Mouse (Mus musculus): ENCODE results near the gene Actn1. TPM values are rescaled to one million over a fixed set of nuclear protein-coding genes. Genes with fewer than 3 reads are reported as not detected.

Gene Actn1
- polyA plus RNA-seq, 1 experiment from 2014 or later, result 7.9 TPM

DNA sequence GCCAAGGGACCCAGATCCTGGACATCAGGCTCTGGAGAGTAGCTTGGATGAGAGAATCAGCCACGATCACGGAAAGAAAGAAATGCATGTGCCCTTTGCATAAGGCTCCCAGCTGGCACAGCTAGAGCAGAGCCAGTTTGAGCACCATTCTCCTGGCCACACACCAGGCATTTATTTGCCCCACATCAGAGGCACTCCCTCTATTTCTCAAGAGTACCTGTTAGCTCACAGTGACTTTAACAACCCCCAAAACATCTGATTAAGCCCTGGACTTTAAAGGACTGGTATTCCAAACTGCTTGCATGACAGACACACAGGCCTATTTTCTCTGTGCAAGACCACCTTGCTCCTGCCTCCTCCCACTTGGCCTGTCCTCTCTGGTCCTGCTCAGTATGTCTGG is 78.3 kb downstream of the Actn1 start:
- Histone ChIP-seq H3K9me3 (replicated peaks) (no peaks in the 10 kb centered on the region), H3K9ac (no peak overlapping the region), H3K36me3 (replicated peaks) (peaks cover 36% of the 10 kb centered on the region), H3K27ac (replicated peaks) (no peak overlapping the region), H3K27me3 (no peaks in the 10 kb centered on the region), H3K4me2 (no peak overlapping the region), H3K4me3 (replicated peaks) (no peak overlapping the region), H3K4me1 (replicated peaks) (no peaks in the 10 kb centered on the region; the same call in 1 of the 2 replicates)
- no peak for ATAC-seq (ENCODE audit: insufficient read depth)
- 64% methylated on average over 2 of the region's 2 CpGs for WGBS (ENCODE audit: insufficient replicate concordance)

DNA sequence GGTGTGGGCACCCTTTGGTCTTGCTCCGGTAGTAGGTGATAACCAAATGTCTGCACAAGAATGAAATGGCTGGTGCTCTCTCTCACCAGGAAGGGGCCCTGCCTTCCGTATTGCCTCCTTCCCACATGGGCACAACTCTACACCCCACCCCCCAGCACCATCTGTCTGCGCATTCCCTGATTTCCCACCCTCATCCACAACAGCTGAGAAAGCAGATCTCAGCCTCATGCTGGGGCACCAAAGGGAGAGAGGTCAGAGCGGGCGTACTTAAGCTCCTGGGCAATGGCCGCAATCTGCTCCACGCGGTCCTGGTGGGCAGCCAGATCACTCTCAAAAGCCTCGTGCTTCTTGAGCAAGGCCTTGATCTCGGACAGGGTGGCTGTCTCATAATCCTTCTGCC is 82.1 kb downstream of the Actn1 start:
- Histone ChIP-seq H3K4me1 (replicated peaks) (no peaks in the 10 kb centered on the region; the same call in 1 of the 2 replicates), H3K9ac (no peak overlapping the region), H3K4me2 (no peak overlapping the region), H3K9me3 (replicated peaks) (no peaks in the 10 kb centered on the region), H3K4me3 (replicated peaks) (no peak overlapping the region), H3K27ac (replicated peaks) (no peak overlapping the region), H3K27me3 (no peaks in the 10 kb centered on the region), H3K36me3 (replicated peaks) (peaks cover 51% of the 10 kb centered on the region)
- ATAC-seq (ENCODE audit: insufficient read depth), result no peak
- WGBS (ENCODE audit: insufficient replicate concordance), result 75% methylated on average over 10 of the region's 10 CpGs

DNA sequence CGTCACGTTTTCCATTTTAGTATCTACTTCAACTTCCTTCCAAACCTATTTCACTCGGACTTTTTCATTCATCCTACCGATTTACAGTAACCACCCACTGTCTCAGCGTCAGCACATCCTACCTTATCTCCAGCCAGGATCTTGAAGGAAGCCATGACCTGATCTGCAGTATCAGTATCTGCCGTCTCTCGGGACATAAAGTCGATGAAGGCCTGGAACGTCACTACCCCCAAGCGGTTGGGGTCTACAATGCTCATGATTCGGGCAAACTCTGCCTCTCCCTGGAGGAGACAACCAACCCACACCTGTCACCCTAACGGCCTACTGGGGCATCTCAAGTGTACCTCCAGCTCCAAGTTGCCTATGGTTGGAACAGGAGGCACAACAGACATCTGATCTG is 91.4 kb downstream of the Actn1 start:
- no peaks in the 10 kb centered on the region for H3K27me3 ChIP-seq
- H3K36me3 ChIP-seq (replicated peaks), result peaks cover 7% of the 10 kb centered on the region
- H3K4me2 ChIP-seq, result peak overlapping the region; percentile 70
- H3K4me1 ChIP-seq (replicated peaks), result peaks cover 11% of the 10 kb centered on the region; the same call in 1 of the 2 replicates
- WGBS (ENCODE audit: insufficient replicate concordance), result 56% methylated on average over 12 of the region's 12 CpGs
- no peak for ATAC-seq (ENCODE audit: insufficient read depth)
- H3K9ac ChIP-seq, result no peak overlapping the region
- no peak overlapping the region for H3K27ac ChIP-seq (replicated peaks)
- H3K4me3 ChIP-seq (replicated peaks), result peak overlapping the region; percentile 69
- H3K9me3 ChIP-seq (replicated peaks), result no peaks in the 10 kb centered on the region

DNA sequence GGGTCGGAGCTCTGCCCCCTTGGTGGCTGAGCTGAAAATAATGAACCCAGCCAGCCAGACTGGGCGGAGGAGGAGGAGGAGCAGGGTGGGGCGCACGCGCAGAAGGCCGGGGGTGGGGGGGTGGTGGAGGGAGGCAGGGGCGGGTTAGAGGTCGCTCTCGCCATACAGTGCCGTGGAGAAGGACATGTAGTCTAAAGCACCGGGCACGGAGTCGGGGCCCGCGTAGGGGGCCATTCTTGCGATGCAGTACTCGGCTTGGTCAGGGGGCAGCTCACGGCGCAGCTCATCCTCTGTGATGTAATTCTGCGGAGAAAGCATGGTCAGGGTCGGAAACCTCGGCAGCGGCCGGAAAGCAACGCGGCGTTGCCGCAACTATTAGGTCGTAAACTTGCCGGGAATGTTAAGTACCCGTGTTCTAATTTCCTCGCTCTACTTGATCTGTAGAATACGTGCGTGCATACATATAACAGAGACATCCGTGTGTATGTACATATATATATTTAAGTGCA is 91.9 kb downstream of the Actn1 start:
- H3K27me3 ChIP-seq, result no peaks in the 10 kb centered on the region
- peak overlapping the region; percentile 69 for H3K4me3 ChIP-seq (replicated peaks)
- H3K9me3 ChIP-seq (replicated peaks), result no peaks in the 10 kb centered on the region
- peak overlapping the region; percentile 70 for H3K4me2 ChIP-seq
- 28% methylated on average over 35 of the region's 35 CpGs for WGBS (ENCODE audit: insufficient replicate concordance)
- ATAC-seq (ENCODE audit: insufficient read depth), result peak; percentile 69
- peaks cover 4% of the 10 kb centered on the region; the same call in 1 of the 2 replicates for H3K36me3 ChIP-seq (replicated peaks)
- H3K27ac ChIP-seq (replicated peaks), result no peak overlapping the region
- peaks cover 11% of the 10 kb centered on the region; the same call in 1 of the 2 replicates for H3K4me1 ChIP-seq (replicated peaks)
- H3K9ac ChIP-seq, result peak overlapping the region; percentile 44; the same call in 1 of the 2 replicates

DNA sequence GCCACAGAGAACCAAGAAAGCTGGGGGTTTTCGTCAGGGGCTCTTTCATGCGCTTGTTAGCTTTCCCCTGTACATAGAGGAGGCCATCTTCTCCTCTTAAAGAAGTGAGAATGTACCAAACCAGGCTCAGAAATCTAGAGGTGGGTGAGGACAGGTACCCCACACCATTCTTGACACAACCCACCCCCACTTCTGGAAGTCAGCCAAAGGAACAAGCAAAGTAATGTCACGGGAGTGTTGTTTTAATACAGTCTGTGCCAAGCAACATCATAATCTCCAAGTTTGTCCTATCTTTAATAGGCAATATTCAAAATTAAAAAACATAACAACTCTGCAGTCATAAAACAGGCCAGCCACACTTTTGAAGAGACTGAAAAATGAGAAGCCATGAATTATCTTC is 92.8 kb downstream of the Actn1 start:
- Histone ChIP-seq H3K4me3 (replicated peaks) (no peak overlapping the region), H3K9me3 (replicated peaks) (no peaks in the 10 kb centered on the region), H3K4me2 (no peak overlapping the region; the same call in 1 of the 2 replicates), H3K27me3 (no peaks in the 10 kb centered on the region), H3K27ac (replicated peaks) (no peak overlapping the region), H3K4me1 (replicated peaks) (peaks cover 11% of the 10 kb centered on the region; the same call in 1 of the 2 replicates), H3K9ac (no peak overlapping the region), H3K36me3 (replicated peaks) (peaks cover 4% of the 10 kb centered on the region; the same call in 1 of the 2 replicates)
- ATAC-seq (ENCODE audit: insufficient read depth), result no peak
- 72% methylated on average over 3 of the region's 3 CpGs for WGBS (ENCODE audit: insufficient replicate concordance)

DNA sequence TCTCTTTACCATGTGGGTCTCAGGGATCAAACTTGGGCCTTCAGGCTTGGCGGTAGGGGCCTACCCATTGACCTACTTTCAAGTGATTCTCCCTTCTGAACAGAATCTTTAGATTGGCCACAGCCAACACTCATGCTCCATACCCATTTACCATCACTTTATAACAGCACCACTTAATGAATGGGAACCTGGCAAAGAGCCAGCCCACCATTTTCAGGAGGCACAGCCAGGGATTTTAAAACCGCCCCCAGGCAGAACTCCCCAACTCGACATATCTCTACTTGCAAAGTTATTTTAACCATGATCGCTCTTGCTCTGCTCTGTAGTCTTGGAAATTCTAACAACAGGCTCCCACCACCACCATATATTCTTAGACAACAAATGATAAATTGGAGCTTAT is 93.5 kb downstream of the Actn1 start:
- Histone ChIP-seq H3K4me1 (replicated peaks) (peaks cover 11% of the 10 kb centered on the region; the same call in 1 of the 2 replicates), H3K36me3 (replicated peaks) (peaks cover 4% of the 10 kb centered on the region; the same call in 1 of the 2 replicates), H3K4me3 (replicated peaks) (no peak overlapping the region), H3K27ac (replicated peaks) (no peak overlapping the region), H3K27me3 (no peaks in the 10 kb centered on the region), H3K9ac (no peak overlapping the region), H3K4me2 (no peak overlapping the region), H3K9me3 (replicated peaks) (no peaks in the 10 kb centered on the region)
- 79% methylated on average over 4 of the region's 4 CpGs for WGBS (ENCODE audit: insufficient replicate concordance)
- no peak for ATAC-seq (ENCODE audit: insufficient read depth)

DNA sequence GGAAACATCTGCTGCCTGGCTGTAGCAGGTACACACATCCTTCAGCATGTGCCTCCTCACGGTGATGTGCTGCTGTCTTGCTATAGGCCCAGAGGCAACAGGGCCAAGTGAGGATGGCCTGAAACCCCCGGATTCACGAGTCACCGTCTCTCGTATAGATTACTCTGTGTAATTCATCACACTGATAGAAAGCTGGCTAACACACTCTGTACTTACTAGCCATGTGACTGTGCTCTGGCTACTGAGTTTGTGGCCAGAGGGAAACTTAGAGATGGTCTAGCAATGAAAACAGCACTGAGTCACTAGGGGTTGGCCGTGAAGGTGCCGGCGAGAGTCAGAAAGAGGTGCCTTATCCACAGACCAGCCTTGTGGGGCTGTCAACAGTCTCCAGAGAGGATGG is 95.6 kb downstream of the Actn1 start:
- H3K27ac ChIP-seq (replicated peaks), result no peak overlapping the region
- no peaks in the 10 kb centered on the region; the same call in 1 of the 2 replicates for H3K36me3 ChIP-seq (replicated peaks)
- H3K9me3 ChIP-seq (replicated peaks), result no peaks in the 10 kb centered on the region
- no peak overlapping the region for H3K9ac ChIP-seq
- ATAC-seq (ENCODE audit: insufficient read depth), result no peak
- no peak overlapping the region for H3K4me2 ChIP-seq
- H3K27me3 ChIP-seq, result no peaks in the 10 kb centered on the region
- 76% methylated on average over 8 of the region's 8 CpGs for WGBS (ENCODE audit: insufficient replicate concordance)
- peaks cover 11% of the 10 kb centered on the region; the same call in 1 of the 2 replicates for H3K4me1 ChIP-seq (replicated peaks)
- H3K4me3 ChIP-seq (replicated peaks), result no peak overlapping the region

DNA sequence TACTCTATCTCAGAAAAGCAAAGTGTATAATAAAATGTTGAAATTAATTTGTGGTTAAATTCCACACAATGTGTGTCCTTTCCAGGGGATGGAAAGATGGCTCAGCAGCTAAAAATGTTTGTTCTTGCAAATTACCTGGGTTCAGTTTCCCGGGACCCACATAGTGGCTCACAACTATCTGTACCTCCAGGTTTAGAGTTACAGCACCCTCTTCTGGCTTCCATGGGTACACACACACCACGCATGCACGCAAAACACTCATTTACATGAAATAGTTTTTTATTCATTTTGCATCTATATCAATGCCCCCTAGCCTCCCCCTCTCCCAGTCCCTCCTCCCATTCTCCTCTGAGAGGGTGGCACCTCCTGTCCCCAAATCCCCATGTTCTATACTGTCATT is 97.7 kb downstream of the Actn1 start:
- Histone ChIP-seq H3K27ac (replicated peaks) (no peak overlapping the region), H3K9ac (no peak overlapping the region), H3K4me3 (replicated peaks) (no peak overlapping the region), H3K27me3 (no peaks in the 10 kb centered on the region), H3K9me3 (replicated peaks) (no peaks in the 10 kb centered on the region), H3K4me1 (replicated peaks) (0 out of 2 replicates have a peak, but pooled peaks cover 3% of the 10 kb centered on the region), H3K36me3 (replicated peaks) (no peaks in the 10 kb centered on the region; the same call in 1 of the 2 replicates), H3K4me2 (no peak overlapping the region)
- WGBS (ENCODE audit: insufficient replicate concordance), result 77% methylated on average over 3 of the region's 3 CpGs
- no peak for ATAC-seq (ENCODE audit: insufficient read depth)

DNA sequence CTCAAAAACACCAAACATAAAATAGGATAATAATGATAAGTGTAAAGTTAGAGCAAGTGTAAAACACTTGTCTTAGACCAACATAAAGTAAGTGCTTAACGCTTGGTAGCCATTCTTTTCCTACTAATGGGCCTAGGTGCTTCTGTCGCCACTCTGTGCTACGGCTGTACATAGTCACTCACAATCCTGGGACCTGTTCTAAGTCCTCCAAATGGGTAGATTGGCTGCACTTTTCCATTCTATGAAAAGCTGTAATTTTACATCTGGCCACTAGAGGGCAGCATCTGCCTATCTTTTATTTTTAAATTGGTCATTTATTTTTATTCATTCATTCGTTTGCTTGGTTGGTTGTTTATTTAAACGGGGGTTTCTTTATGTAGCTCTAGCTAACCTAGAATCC is 102.5 kb downstream of the Actn1 start:
- Histone ChIP-seq H3K36me3 (replicated peaks) (no peaks in the 10 kb centered on the region), H3K4me2 (no peak overlapping the region; the same call in 1 of the 2 replicates), H3K9me3 (replicated peaks) (no peaks in the 10 kb centered on the region), H3K4me1 (replicated peaks) (no peaks in the 10 kb centered on the region), H3K27me3 (no peaks in the 10 kb centered on the region), H3K4me3 (replicated peaks) (no peak overlapping the region), H3K27ac (replicated peaks) (no peak overlapping the region), H3K9ac (no peak overlapping the region)
- ATAC-seq (ENCODE audit: insufficient read depth), result no peak
- WGBS (ENCODE audit: insufficient replicate concordance), result 4% methylated on average over 5 of the region's 5 CpGs

DNA sequence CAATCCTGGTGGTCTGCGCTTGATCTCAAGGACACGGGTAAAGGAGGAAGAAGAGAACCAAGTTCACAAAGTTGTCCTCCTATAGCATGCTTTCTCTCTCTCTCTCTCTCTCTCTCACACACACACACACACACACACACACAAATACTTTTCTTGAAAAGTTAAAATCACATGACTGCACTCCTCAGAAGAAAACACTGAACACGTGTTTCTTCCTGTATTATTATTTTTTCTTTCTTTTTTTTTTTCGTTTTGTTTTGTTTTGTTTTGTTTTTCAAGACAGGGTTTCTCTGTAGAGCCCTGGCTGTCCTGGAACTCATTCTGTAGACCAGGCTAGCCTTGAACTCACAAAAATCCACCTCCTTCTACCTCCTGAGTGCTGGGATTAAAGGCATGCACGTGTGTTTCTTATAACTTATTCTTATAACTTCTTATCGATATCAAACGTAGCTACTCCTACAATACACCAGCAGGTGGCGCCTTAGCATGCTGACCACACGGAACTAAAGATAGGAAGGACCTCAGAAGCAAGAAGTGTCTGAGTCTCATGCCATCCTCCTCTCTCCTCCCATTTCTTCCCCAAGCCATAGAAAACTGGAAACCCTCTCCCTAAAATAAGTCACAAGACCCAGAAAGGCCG is 106.4 kb downstream of the Actn1 start:
- Histone ChIP-seq H3K9me3 (replicated peaks) (no peaks in the 10 kb centered on the region), H3K27ac (replicated peaks) (no peak overlapping the region), H3K27me3 (no peaks in the 10 kb centered on the region), H3K4me1 (replicated peaks) (peaks cover 10% of the 10 kb centered on the region), H3K9ac (no peak overlapping the region), H3K4me3 (replicated peaks) (no peak overlapping the region), H3K36me3 (replicated peaks) (no peaks in the 10 kb centered on the region), H3K4me2 (no peak overlapping the region)
- no peak for ATAC-seq (ENCODE audit: insufficient read depth)
- WGBS (ENCODE audit: insufficient replicate concordance), result 31% methylated on average over 10 of the region's 10 CpGs

DNA sequence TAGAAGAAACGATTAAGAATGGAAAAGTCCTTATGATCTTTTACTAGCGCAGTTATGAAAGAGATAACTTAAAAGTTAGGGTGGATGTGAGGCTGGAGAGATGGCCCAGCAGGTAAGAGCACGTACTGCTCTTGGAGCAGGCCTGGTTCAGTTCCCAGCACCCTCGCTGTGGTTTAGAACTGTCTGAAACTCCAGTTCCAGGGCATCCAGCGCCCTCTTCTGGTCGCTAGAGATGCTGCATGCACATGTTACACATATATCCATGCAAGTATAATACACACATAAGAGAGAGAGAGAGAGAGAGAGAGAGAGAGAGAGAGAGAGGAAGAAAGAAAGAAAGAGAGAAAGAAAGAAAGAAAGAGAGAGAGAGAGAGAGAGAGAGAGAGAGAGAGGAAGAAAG is 107.1 kb downstream of the Actn1 start:
- H3K4me1 ChIP-seq (replicated peaks), result peaks cover 10% of the 10 kb centered on the region
- no peak for ATAC-seq (ENCODE audit: insufficient read depth)
- no peak overlapping the region for H3K27ac ChIP-seq (replicated peaks)
- WGBS (ENCODE audit: insufficient replicate concordance), result 72% methylated on average over 6 of the region's 6 CpGs
- no peak overlapping the region for H3K9ac ChIP-seq
- no peaks in the 10 kb centered on the region for H3K9me3 ChIP-seq (replicated peaks)
- no peak overlapping the region for H3K4me2 ChIP-seq
- no peak overlapping the region for H3K4me3 ChIP-seq (replicated peaks)
- no peaks in the 10 kb centered on the region for H3K27me3 ChIP-seq
- no peaks in the 10 kb centered on the region for H3K36me3 ChIP-seq (replicated peaks)
